Mouse (Mus musculus): ENCODE measurements around the gene Gnb1. TPM values are rescaled to one million over a fixed set of nuclear protein-coding genes. Genes with fewer than 3 reads are reported as not detected.

Gnb1 gene
- polyA plus RNA-seq (2012; rRNA removed) = 543 and 624 TPM in 2 replicates

GRCm38 (mm10) chr4:155490990-155491504 lies at the start of gene Gnb1:
Gene Gnb1 (plus strand): TSS chr4:155491361.

GRCm38 (mm10) chr4:155468952-155469351 lies 22.2 kb upstream of the Gnb1 start, which contains the start of gene Tmem52:
Gene Tmem52 (plus strand): TSS chr4:155469114.

GRCm38 (mm10) chr4:155561661-155562442 lies 70.7 kb downstream of the Gnb1 start, which contains the start of gene Nadk:
Gene Nadk (plus strand): TSS chr4:155562378.

GRCm38 (mm10) chr4:155601091-155601996 lies 110.2 kb downstream of the Gnb1 start, which contains the start of gene Slc35e2:
Gene Slc35e2 (plus strand): TSS chr4:155601416.

Other genes starting within 250 kb of the Gnb1 start
- 43.9 and 61.0 TPM in 2 replicates for gene Faap20, start 241.6 kb upstream of the Gnb1 start, polyA plus RNA-seq (2012; rRNA removed)
- 50.9 and 52.5 TPM in 2 replicates for gene Prkcz, start 130.0 kb upstream of the Gnb1 start, polyA plus RNA-seq (2012; rRNA removed)
- 0.32 and 1.7 TPM in 2 replicates for gene Gabrd, start 93.2 kb upstream of the Gnb1 start, polyA plus RNA-seq (2012; rRNA removed)
- 0.49 and 1.0 TPM in 2 replicates for gene Cfap74, start 82.2 kb upstream of the Gnb1 start, polyA plus RNA-seq (2012; rRNA removed)
- 3.4 and 4.0 TPM in 2 replicates for gene Tmem52, start 22.2 kb upstream of the Gnb1 start, polyA plus RNA-seq (2012; rRNA removed)
- gene Nadk, start 71.0 kb downstream of the Gnb1 start, polyA plus RNA-seq (2012; rRNA removed) = 145 and 155 TPM in 2 replicates
- gene Slc35e2, start 110.1 kb downstream of the Gnb1 start, polyA plus RNA-seq (2012; rRNA removed) = 4.9 and 7.6 TPM in 2 replicates
- 17.2 and 18.7 TPM in 2 replicates for gene Cdk11b, start 133.5 kb downstream of the Gnb1 start, polyA plus RNA-seq (2012; rRNA removed)
- not detected in 2 replicates for gene Gm10563, start 154.0 kb downstream of the Gnb1 start, polyA plus RNA-seq (2012; rRNA removed)
- 43.5 and 50.1 TPM in 2 replicates for gene Mmp23, start 162.0 kb downstream of the Gnb1 start, polyA plus RNA-seq (2012; rRNA removed)
- 76.0 and 94.4 TPM in 2 replicates for gene Mib2, start 177.8 kb downstream of the Gnb1 start, polyA plus RNA-seq (2012; rRNA removed)
- gene Fndc10, start 203.0 kb downstream of the Gnb1 start, polyA plus RNA-seq (2012; rRNA removed) = 12.5 and 15.8 TPM in 2 replicates
- gene Ssu72, start 213.4 kb downstream of the Gnb1 start, polyA plus RNA-seq (2012; rRNA removed) = 161 and 190 TPM in 2 replicates
- 1.1 and 1.6 TPM in 2 replicates for gene Tmem240, start 243.4 kb downstream of the Gnb1 start, polyA plus RNA-seq (2012; rRNA removed)